Mouse (Mus musculus) intestine, postnatal 0 days (tissue): ENCODE data around the gene Tec. TPM values are rescaled to one million over a fixed set of nuclear protein-coding genes. Genes with fewer than 3 reads are reported as not detected.

ENCODE experiments used
- ATAC-seq: fragments of 200-750 bp; cut with Nextera tagmentation; 2 replicates; pipeline ENCODE4 v1.8.0; 2017; ENCODE audit warnings: mild to moderate bottlenecking, moderate TSS enrichment, moderate library complexity
- H3K27ac ChIP-seq: fragments of 300-500 bp; sonication (generic); 2 replicates; pipeline ENCODE4 v1.5.1; 2014; ENCODE audit warnings: mild to moderate bottlenecking, low read depth, low read length, moderate library complexity
- H3K27me3 ChIP-seq: fragments of 300-500 bp; sonication (generic); replicated peaks from 2 replicates; pipeline ENCODE4 v1.6.1; 2014; ENCODE audit warnings: low read length, mixed read lengths; ENCODE audit not compliant: control insufficient read depth, insufficient read depth
- H3K36me3 ChIP-seq: fragments of 300-500 bp; sonication (generic); 2 replicates; pipeline ENCODE4 v1.6.1; 2014; ENCODE audit warnings: mild to moderate bottlenecking, moderate library complexity; ENCODE audit not compliant: control insufficient read depth, insufficient read depth
- H3K4me1 ChIP-seq: fragments of 300-500 bp; sonication (generic); replicated peaks from 2 replicates; pipeline ENCODE4 v1.6.1; 2014; ENCODE audit warnings: antibody characterized with exemption, low read length, mixed read lengths; ENCODE audit not compliant: control insufficient read depth, insufficient read depth
- H3K4me2 ChIP-seq: fragments of 300-500 bp; sonication (generic); replicated peaks from 2 replicates; pipeline ENCODE4 v1.6.1; 2014; ENCODE audit warnings: low read depth, mild to moderate bottlenecking, moderate library complexity
- H3K4me3 ChIP-seq: fragments of 300-500 bp; sonication (generic); 2 replicates; pipeline ENCODE4 v1.5.1; 2014; ENCODE audit warnings: low read depth, low read length
- H3K9ac ChIP-seq: fragments of 300-500 bp; sonication (generic); 2 replicates; pipeline ENCODE4 v1.6.1; 2014; ENCODE audit warnings: mild to moderate bottlenecking, low read depth, low read length
- H3K9me3 ChIP-seq: fragments of 300-500 bp; sonication (generic); 2 replicates; pipeline ENCODE4 v1.6.1; 2016; ENCODE audit warnings: mixed run types; ENCODE audit not compliant: control insufficient read depth
- CTCF ChIP-seq: sonication (generic); IDR thresholded peaks from 2 replicates; pipeline ENCODE4 v1.5.1; 2016; ENCODE audit warnings: low read depth, mild to moderate bottlenecking, control low read depth, antibody characterized with exemption, moderate library complexity
- WGBS: fragments of 180-500 bp; shearing (Covaris S2); extraction: QIAGEN DNeasy Blood & Tissue Kit; methylation state at CpG from one replicate; pipeline ENCODE4 v1.1.7; 2014; 5-methylcytosine and 5-hydroxymethylcytosine counted together
- polyA plus RNA-seq: library from polyadenylated mRNA; unstranded; fragments of >200 nt; fragmentation: Nextera tagmentation; extraction: Ambion mirVana; gene quantifications from 2 replicates; pipeline ENCODE4 v1.2.1, GENCODE M21; 2015

Tec gene
- polyA plus RNA-seq, 1 experiment from 2014 or later = 12.4 TPM

DNA sequence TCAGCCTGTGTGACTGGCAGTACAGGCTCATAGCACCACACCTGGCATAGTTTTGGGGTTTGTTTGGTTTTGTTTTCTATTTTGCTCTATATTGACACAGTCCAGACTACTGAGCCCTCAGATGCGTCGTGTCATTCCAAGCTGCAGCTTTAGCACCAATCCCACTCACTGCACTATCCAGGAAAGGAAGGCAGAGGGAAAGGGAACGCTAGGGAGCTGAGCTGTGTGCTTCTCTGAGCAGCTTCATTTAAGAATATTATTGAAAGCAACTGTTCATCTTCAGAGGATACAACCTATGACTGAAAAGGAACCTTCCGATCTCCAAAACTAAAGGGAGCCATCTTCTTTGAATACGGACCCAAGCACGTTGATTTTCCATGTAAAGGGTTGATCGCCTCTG lies 36.1 kb downstream of the Tec start:
- H3K4me1 ChIP-seq = 0 out of 2 replicates have a peak, but pooled peaks cover 5% of the 10 kb centered on the region
- WGBS = 90% methylated on average over 7 of the region's 7 CpGs
- no peak overlapping the region for H3K4me3 ChIP-seq
- no peak for TF ChIP-seq CTCF
- no peaks in the 10 kb centered on the region for H3K27me3 ChIP-seq
- no peaks in the 10 kb centered on the region for H3K36me3 ChIP-seq
- H3K27ac ChIP-seq = peak overlapping the region; percentile 30; the same call in 1 of the 2 replicates
- ATAC-seq = no peak
- H3K9me3 ChIP-seq = 0 out of 2 replicates have a peak, but pooled peaks cover 3% of the 10 kb centered on the region
- no peak overlapping the region for H3K9ac ChIP-seq
- H3K4me2 ChIP-seq = no peak overlapping the region

DNA sequence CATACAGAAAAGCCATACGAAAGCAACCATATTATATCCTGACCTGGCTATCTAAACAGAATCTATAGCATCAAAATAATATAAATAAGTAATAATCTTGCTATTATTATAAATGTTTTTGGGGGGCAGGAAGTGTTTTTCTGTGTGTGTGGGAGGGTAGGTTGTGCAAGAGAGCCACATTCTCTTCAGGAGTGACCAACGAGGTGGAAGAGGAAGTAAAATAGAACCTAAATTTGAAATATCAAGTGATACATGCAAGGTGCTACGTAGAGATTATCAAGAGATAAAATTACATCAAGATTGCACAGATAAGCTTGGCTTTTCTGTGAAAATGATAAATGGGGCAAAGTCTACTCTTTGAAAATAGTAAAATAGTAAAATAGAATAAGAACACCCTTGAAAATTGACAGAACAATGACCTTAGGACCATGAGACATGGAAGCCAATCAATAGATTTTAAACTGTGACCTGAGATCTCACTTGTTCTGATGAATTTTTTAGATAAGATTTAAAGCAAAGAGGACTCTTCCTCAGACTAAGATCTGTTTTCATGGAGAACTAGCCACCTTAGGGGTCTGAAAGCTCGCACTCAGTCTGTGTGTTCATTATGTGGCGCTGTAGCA lies 37.2 kb downstream of the Tec start:
- H3K4me1 ChIP-seq = 0 out of 2 replicates have a peak, but pooled peaks cover 5% of the 10 kb centered on the region
- no peaks in the 10 kb centered on the region for H3K36me3 ChIP-seq
- H3K27ac ChIP-seq = no peak overlapping the region
- no peak overlapping the region for H3K4me3 ChIP-seq
- no peak for TF ChIP-seq CTCF
- ATAC-seq = no peak
- H3K9ac ChIP-seq = no peak overlapping the region
- H3K9me3 ChIP-seq = no peaks in the 10 kb centered on the region
- 79% methylated on average over 5 of the region's 5 CpGs for WGBS
- H3K27me3 ChIP-seq = no peaks in the 10 kb centered on the region
- H3K4me2 ChIP-seq = no peak overlapping the region

DNA sequence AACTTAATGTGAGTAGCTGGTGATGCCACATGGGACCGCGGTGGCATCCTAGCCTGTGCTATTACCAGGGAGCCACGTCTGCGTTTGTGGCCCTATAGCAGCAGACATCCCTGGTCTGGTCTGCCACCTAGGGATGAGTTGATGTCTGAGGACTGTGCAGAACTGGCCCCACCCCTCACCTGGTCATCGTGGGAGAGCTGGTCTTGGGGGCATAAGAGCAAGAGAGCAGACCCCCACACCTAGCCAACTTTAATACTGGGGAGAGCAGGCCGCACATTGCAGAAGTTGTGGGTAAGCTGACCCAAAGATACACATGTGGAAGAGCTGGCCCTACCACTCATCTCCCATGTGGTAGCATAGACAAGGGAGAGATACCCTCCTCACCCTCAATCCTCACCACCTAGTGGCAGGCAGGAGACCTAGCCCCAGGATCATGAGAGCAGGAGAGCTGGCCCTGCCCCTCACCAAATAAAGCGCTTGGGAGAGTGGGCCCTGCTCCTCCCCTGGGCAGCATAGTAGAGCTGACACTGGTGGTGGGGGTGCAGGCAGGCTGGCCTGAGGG lies 38.7 kb downstream of the Tec start:
- 0 out of 2 replicates have a peak, but pooled peaks cover 5% of the 10 kb centered on the region for H3K4me1 ChIP-seq

DNA sequence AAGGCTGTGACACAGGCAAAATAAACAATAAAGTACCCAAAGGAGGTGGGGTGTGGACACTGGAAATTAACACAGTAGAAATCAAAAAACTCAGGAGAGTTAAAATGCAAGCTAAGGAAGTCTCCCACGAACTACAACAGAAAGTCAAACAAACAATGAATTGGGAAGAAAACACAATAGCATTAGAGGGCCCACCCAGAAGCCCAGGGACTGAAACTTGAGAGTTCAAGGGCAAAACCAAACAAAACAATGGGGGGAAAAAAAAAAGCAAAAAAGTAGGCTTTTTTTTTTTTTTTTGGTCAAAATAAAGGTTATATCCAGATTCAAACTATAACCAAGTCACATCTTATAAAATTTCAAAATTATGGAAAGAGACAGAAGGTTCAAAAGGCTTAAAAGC lies 39.9 kb downstream of the Tec start:
- no peak overlapping the region for H3K9ac ChIP-seq
- 0 out of 2 replicates have a peak, but pooled peaks cover 4% of the 10 kb centered on the region for H3K4me1 ChIP-seq
- no peaks in the 10 kb centered on the region for H3K36me3 ChIP-seq
- H3K27ac ChIP-seq = no peak overlapping the region
- no peak overlapping the region for H3K4me2 ChIP-seq
- no peak for ATAC-seq
- WGBS = 42% methylated on average over 1 of the region's 1 CpGs
- TF ChIP-seq CTCF = no peak
- H3K9me3 ChIP-seq = no peaks in the 10 kb centered on the region
- no peak overlapping the region for H3K4me3 ChIP-seq
- no peaks in the 10 kb centered on the region for H3K27me3 ChIP-seq

More for the DNA sequence above, 38.7 kb downstream of the Tec start:
- 80% methylated on average over 7 of the region's 7 CpGs for WGBS
- no peak for TF ChIP-seq CTCF
- Histone ChIP-seq H3K4me2 (no peak overlapping the region), H3K27ac (no peak overlapping the region), H3K4me3 (no peak overlapping the region), H3K27me3 (no peaks in the 10 kb centered on the region), H3K9ac (no peak overlapping the region), H3K36me3 (no peaks in the 10 kb centered on the region), H3K9me3 (no peaks in the 10 kb centered on the region)
- ATAC-seq = no peak

DNA sequence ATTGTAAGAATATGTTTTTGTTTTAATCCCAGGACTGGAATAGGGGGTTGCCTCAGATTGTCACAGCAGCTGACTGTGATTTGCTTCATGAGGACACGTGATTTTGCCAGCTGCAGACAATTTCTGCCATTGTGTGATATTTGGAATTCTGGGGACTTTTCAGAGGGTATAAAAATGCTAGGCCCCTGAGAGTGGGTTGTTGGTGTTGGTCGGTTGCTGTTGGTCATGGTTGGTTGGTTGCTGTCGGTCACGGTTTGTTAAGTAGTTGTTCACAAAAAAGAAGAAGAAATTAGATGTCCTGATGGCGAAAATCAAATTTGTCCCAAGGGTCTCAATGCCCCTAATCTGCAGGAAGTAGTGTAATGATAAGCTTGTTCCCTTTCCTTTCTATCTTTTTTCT lies 40.8 kb downstream of the Tec start:
- Histone ChIP-seq H3K4me3 (no peak overlapping the region), H3K27ac (no peak overlapping the region), H3K27me3 (no peaks in the 10 kb centered on the region), H3K36me3 (no peaks in the 10 kb centered on the region), H3K4me1 (no peaks in the 10 kb centered on the region), H3K9me3 (no peaks in the 10 kb centered on the region), H3K9ac (no peak overlapping the region), H3K4me2 (no peak overlapping the region)
- no peak for TF ChIP-seq CTCF
- ATAC-seq = no peak
- 90% methylated on average over 5 of the region's 5 CpGs for WGBS

DNA sequence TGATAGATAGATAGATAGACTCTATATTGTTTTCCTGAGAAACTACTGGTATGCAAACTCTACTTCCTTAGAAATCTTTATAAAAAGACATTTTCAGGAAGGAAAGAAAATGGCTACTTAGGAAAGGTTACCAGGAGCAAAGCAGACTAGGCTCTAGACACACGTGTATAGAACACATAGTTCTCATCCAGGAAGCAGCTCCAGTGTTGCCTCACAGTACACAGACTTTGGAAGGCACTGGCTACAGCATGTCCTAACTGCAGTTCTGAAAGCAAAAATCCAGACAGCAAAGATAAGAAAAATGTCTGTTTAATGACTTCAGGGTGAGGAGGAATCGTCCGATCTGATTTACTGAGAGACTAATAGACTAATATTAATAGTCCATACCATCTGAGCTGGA lies 41.8 kb downstream of the Tec start:
- 47% methylated on average over 3 of the region's 3 CpGs for WGBS
- H3K4me2 ChIP-seq = no peak overlapping the region

More for the DNA sequence above, 41.8 kb downstream of the Tec start:
- Histone ChIP-seq H3K9ac (no peak overlapping the region), H3K4me3 (no peak overlapping the region), H3K27ac (no peak overlapping the region), H3K9me3 (no peaks in the 10 kb centered on the region), H3K27me3 (no peaks in the 10 kb centered on the region), H3K4me1 (no peaks in the 10 kb centered on the region), H3K36me3 (0 out of 2 replicates have a peak, but pooled peaks cover 3% of the 10 kb centered on the region)
- TF ChIP-seq CTCF = no peak
- ATAC-seq = 0 out of 2 replicates have a peak, but pooled peaks have one; percentile 57
